ENCODE assay signal across 8 mouse cellular contexts in genomic region chr1:156184158-156184571, GRCm38 (mm10). TPM values are rescaled to one million over a fixed set of nuclear protein-coding genes. Genes with fewer than 3 reads are reported as not detected.
DNase-seq lines count a peak whose midpoint lies in the region; ATAC-seq and TF ChIP-seq lines count a peak whose summit lies in the region.

No protein-coding gene starts in this region.

- H3K27ac ChIP-seq in layer of hippocampus, adult 2 months: peak overlapping the region; percentile 77
- no peak overlapping the region for H3K27ac ChIP-seq in forebrain, embryonic 13.5 days
- no peak overlapping the region for H3K27ac ChIP-seq in neural tube, embryonic 12.5 days
- no peak overlapping the region for H3K27ac ChIP-seq in gastrocnemius, adult 2 months

- TF ChIP-seq CTCF in layer of hippocampus, adult 2 months (conservative IDR thresholded peaks at IDR 0.05): no peak
- TF ChIP-seq CTCF in gastrocnemius, adult 2 months (IDR thresholded peaks at IDR 0.05): no peak

- H3K9ac ChIP-seq in forebrain, embryonic 13.5 days: no peak overlapping the region
- H3K9ac ChIP-seq in neural tube, embryonic 12.5 days: no peak overlapping the region

- intact Hi-C loops in gastrocnemius, adult 2 months (cut with DNase I): no loop called here

- 0 out of 2 replicates have a peak, but pooled peaks cover 7% of the 10 kb centered on the region for H3K27me3 ChIP-seq in forebrain, embryonic 13.5 days
- H3K27me3 ChIP-seq in neural tube, embryonic 12.5 days (replicated peaks): peaks cover 4% of the 10 kb centered on the region; the same call in 1 of the 2 replicates

- 30% methylated on average over 11 of the region's 11 CpGs for WGBS in forebrain, embryonic 13.5 days
- WGBS in neural tube, embryonic 12.5 days: 20% methylated on average over 11 of the region's 11 CpGs

- no peaks in the 10 kb centered on the region for H3K9me3 ChIP-seq in forebrain, embryonic 13.5 days (replicated peaks)
- no peaks in the 10 kb centered on the region for H3K9me3 ChIP-seq in neural tube, embryonic 12.5 days

- H3K36me3 ChIP-seq in forebrain, embryonic 13.5 days (ENCODE audit: poor library complexity, severe bottlenecking): no peaks in the 10 kb centered on the region
- no peaks in the 10 kb centered on the region for H3K36me3 ChIP-seq in neural tube, embryonic 12.5 days

- no peak for DNase-seq in layer of hippocampus, adult 2 months (ENCODE audit: low spot score in 2 of 2)
- DNase-seq in layer of hippocampus, postnatal 10 days (ENCODE audit: low spot score in 2 of 2): no peak
- DNase-seq in kidney, postnatal 14 days: peak; percentile 76
- DNase-seq in right cerebral cortex, postnatal 4 days: no peak
- no peak for DNase-seq in gastrocnemius, adult 2 months
- no peak for DNase-seq in testis, postnatal 14 days (ENCODE audit: low spot score)

- no peak overlapping the region for H3K4me2 ChIP-seq in forebrain, embryonic 13.5 days
- H3K4me2 ChIP-seq in neural tube, embryonic 12.5 days (replicated peaks): peak overlapping the region; percentile 21

- H3K4me1 ChIP-seq in forebrain, embryonic 13.5 days: peaks cover 33% of the 10 kb centered on the region
- peaks cover 29% of the 10 kb centered on the region for H3K4me1 ChIP-seq in neural tube, embryonic 12.5 days

- ATAC-seq in forebrain, embryonic 13.5 days: 0 out of 2 replicates have a peak, but pooled peaks have one; percentile 17
- ATAC-seq in neural tube, embryonic 12.5 days (ENCODE audit: low FRiP score, low read depth): 0 out of 2 replicates have a peak, but pooled peaks have one; percentile 59

- no peak overlapping the region for H3K4me3 ChIP-seq in layer of hippocampus, adult 2 months
- no peak overlapping the region for H3K4me3 ChIP-seq in forebrain, embryonic 13.5 days
- no peak overlapping the region for H3K4me3 ChIP-seq in neural tube, embryonic 12.5 days
- H3K4me3 ChIP-seq in gastrocnemius, adult 2 months: no peak overlapping the region

RNA-seq across cellular contexts. Expression of gene Fam163a, which starts 20.7 kb away (rescaled TPM):
- 10 to 100 TPM; 14.3 to 14.8 TPM for total RNA-seq in layer of hippocampus, adult 2 months (2021)
- total RNA-seq in layer of hippocampus, postnatal 10 days (2021): 10 to 100 TPM; 29.0 to 35.8 TPM
- 2.1 and 2.2 TPM in 2 replicates for polyA plus RNA-seq in forebrain, embryonic 13.5 days (2015; fragmentation: Nextera tagmentation; extraction: Ambion mirVana)
- polyA plus RNA-seq in neural tube, embryonic 12.5 days (2016; fragmentation: Nextera tagmentation; extraction: Ambion mirVana): 6.6 and 7.6 TPM in 2 replicates
- total RNA-seq in gastrocnemius, adult 2 months (2021): not detected

Comparison
In these comparisons a context has a peak if more than half of its experiments do, and no peak if none do; other contexts are left out.
1. RNA of gene Fam163a, which starts 20.7 kb away (total RNA-seq): 29.0 to 35.8 TPM in layer of hippocampus, postnatal 10 days and 14.3 to 14.8 TPM in layer of hippocampus, adult 2 months; not detected in gastrocnemius, adult 2 months; every median in the first group is over 10 times any median in the second.